Mouse (Mus musculus) forelimb bud, embryonic 11.5 days (tissue): ENCODE measurements at regions not wholly inside any gene's neighbourhood (a gene's known extent, or its start where the extent isn't known, plus 50 kb on each side); places are given as distances from the start of the nearest gene placed in this dataset.
"Not testable (repeated sequence)": the region's sequence is repeated elsewhere in the genome, so short reads cannot be mapped to it uniquely, and the experiment has no call there.

Experiments used
- DNase-seq: peaks from one replicate; pipeline ENCODE4 v3.0.0-alpha.2; 2012; ENCODE audit warnings: low read depth, low spot score

GRCm38 (mm10) chr3:6118721-6119120 is 368.1 kb downstream of the Gm8797 start:
- DNase-seq, result no peak

DNA sequence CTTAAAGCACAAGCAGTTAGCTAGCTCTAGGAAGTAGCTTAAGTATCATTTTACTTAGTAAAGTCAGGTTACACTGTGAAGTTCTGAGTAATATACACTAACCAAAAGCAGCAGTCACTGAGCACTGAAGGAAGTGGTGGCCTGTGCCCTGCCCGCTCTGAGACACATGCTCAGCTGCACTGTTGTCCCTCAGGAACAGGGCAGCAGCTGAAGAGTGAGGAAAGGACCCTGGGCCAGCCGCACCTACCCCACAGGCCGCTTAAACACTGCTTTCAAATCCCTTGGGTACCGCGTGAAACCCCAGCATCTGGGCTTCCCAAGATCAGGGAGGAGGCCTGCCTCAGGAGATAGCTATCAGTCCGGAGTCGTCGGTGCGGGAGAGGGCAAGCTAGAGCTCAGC is 385.1 kb downstream of the Gm8797 start:
- not testable (repeated sequence) for DNase-seq

DNA sequence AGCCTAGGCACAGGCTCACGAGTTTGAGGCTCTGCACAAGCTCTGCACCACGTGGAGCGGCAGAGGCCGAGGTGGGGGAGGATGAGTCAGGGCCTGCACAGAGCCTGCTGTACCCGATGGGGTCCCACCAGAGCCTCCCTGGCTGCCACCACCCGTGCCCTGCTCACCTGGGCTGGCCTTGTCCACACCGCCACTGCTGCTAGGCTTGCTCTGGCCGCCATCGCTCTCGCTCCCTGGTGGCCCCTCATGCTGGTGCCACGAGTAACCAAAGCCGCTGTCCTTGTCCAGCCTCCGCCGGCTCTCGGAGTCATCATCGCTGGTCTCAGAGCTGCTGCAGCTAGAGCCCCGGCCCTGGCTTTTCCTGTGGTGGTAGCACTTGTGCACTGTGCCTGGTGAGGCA is 386.8 kb downstream of the Gm8797 start:
- no peak for DNase-seq

DNA sequence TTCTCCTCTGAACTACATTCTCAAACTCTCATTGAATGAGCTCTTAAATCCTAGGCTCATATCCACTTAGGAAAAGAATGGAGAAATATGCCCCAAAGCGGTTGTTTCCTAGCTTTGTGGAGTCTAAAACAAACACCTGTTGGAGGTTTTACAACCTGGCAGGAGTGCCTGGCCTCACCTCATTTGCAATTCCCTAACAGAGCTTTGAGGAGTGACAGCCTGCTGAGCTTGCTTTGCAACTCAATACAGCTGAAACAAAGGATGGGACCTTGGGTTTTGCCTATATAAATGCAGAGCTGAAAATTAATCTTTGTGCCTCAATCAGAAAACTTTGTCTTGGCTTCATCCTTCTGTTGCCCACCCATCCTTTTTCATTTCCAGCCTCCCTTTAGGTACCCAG is 423.2 kb downstream of the Gm8797 start:
- peak; percentile 12 for DNase-seq

DNA sequence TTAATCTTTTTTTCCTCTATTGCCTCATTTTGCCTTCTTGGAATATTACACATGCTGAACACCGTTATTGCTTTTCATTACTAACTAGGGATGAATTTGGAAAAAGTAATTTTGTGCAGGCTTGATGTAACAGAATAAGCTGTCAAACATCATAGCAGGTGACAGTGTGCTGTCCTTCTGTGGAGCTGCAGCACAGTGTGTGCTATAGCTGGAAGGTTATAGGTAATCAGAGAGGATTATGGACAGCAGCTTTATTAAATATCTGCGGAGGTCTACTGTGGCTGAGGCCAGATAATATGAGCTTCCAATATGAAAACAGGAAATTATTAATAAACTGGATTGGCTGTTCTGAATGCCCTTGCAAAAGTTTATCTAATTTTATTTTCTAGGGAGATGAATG is 431.9 kb downstream of the Gm8797 start:
- DNase-seq, result no peak

- DNase-seq, result no peak
These were observed 432.8 kb downstream of the Gm8797 start for GRCm38 (mm10) chr3:6183400-6183799.

GRCm38 (mm10) chr3:6204656-6205055 is 415.6 kb downstream of the 1700008P02Rik start:
- DNase-seq, result no peak

DNA sequence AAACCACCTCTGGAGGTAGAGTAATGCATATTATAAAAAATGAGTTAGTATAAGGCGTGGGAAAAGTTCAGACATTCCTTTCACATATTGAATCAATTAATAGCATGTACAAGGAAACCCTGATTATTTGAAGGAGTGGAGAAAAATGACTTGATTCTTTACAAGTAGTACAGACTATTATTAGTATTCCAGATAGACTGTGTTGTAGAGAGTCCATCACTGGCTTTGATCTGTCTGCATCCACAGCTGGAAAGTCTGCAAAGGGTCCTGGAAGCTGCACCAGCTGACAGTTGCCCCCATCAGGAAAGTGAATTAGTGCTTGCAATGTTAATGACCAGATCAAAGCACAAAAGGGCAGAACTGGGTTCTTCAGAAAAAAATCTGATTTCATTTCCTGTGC is 391.6 kb downstream of the 1700008P02Rik start:
- peak; percentile 66 for DNase-seq
